23 mouse cellular contexts compared by ENCODE assay signal in genomic region chr13:77295519-77295918, GRCm38 (mm10).
DNase-seq lines count a peak whose midpoint lies in the region; ATAC-seq and TF ChIP-seq lines count a peak whose summit lies in the region.
"Had no signal": no experiment of that assay in that cellular context is flagged by ENCODE, and none has a peak within 500 bp of the region (broad histone marks: within the 10 kb centered on the region; RNA-seq: fewer than 3 reads in every experiment).

No protein-coding gene starts in this region.

- no peak overlapping the region for H3K4me3 ChIP-seq in hindbrain, embryonic 13.5 days
- H3K4me3 ChIP-seq in liver, postnatal 0 days (ENCODE audit: low read depth, low read length), result no peak overlapping the region
- H3K4me3 ChIP-seq: erythroblast, embryonic 14.5 days; gastrocnemius, adult 2 months; heart, embryonic 13.5 days; limb, embryonic 10.5 days; midbrain, embryonic 10.5 days had no signal

- TF ChIP-seq CTCF in liver, postnatal 0 days (IDR thresholded peaks at IDR 0.05; ENCODE audit: low read depth), result no peak

- no peaks in the 10 kb centered on the region for H3K4me1 ChIP-seq in hindbrain, embryonic 13.5 days (replicated peaks)
- H3K4me1 ChIP-seq in liver, postnatal 0 days (ENCODE audit: insufficient read depth), result no peaks in the 10 kb centered on the region
- H3K4me1 ChIP-seq: limb, embryonic 10.5 days; midbrain, embryonic 10.5 days had no signal

- TF ChIP-seq EP300 in liver, postnatal 0 days (IDR thresholded peaks at IDR 0.05; ENCODE audit: low read depth), result no peak

- H3K9me3 ChIP-seq in hindbrain, embryonic 13.5 days, result no peaks in the 10 kb centered on the region
- no peaks in the 10 kb centered on the region for H3K9me3 ChIP-seq in liver, postnatal 0 days (ENCODE audit: low read length)
- H3K9me3 ChIP-seq: G1E; heart, embryonic 13.5 days; limb, embryonic 10.5 days; midbrain, embryonic 10.5 days had no signal

- ATAC-seq in hindbrain, embryonic 13.5 days (ENCODE audit: low FRiP score), result no peak
- no peak for ATAC-seq in liver, postnatal 0 days
- ATAC-seq: CD4-positive, CD25-positive, alpha-beta regulatory T cell, adult 4 months had no signal

- no peak overlapping the region for H3K9ac ChIP-seq in hindbrain, embryonic 13.5 days
- no peak overlapping the region for H3K9ac ChIP-seq in liver, postnatal 0 days (replicated peaks)
- H3K9ac ChIP-seq: heart, embryonic 13.5 days; lung, embryonic 14.5 days had no signal

- H3K4me2 ChIP-seq in hindbrain, embryonic 13.5 days, result no peak overlapping the region
- no peak overlapping the region for H3K4me2 ChIP-seq in liver, postnatal 0 days (ENCODE audit: low read depth, low read length)
- H3K4me2 ChIP-seq: heart, embryonic 13.5 days; liver, embryonic 11.5 days; lung, embryonic 14.5 days had no signal

- intact Hi-C loops in left cerebral cortex, postnatal 4 days (cut with DNase I), result no loop called here

- H3K27me3 ChIP-seq in hindbrain, embryonic 13.5 days, result no peaks in the 10 kb centered on the region
- no peaks in the 10 kb centered on the region for H3K27me3 ChIP-seq in liver, postnatal 0 days (ENCODE audit: insufficient read depth, low read length)
- H3K27me3 ChIP-seq: heart, embryonic 13.5 days had no signal

- no peaks in the 10 kb centered on the region for H3K36me3 ChIP-seq in hindbrain, embryonic 13.5 days
- H3K36me3 ChIP-seq in liver, postnatal 0 days (replicated peaks; ENCODE audit: insufficient read depth, low read length), result no peaks in the 10 kb centered on the region
- H3K36me3 ChIP-seq: G1E; heart, embryonic 13.5 days; limb, embryonic 10.5 days; midbrain, embryonic 10.5 days had no signal

- H3K27ac ChIP-seq in hindbrain, embryonic 13.5 days, result no peak overlapping the region
- H3K27ac ChIP-seq in liver, postnatal 0 days (ENCODE audit: low read depth), result no peak overlapping the region
- H3K27ac ChIP-seq: gastrocnemius, adult 2 months; heart, embryonic 13.5 days; limb, embryonic 10.5 days; midbrain, embryonic 10.5 days had no signal

- DNase-seq in left cerebral cortex, adult 18-20 months (ENCODE audit: low spot score in 2 of 2), result peak; percentile 22 to 36
- DNase-seq in left cerebral cortex, postnatal 4 days, result no peak
- DNase-seq in frontal cortex, postnatal 36 days (ENCODE audit: low spot score in 2 of 2), result peak; percentile 17 to 66
- DNase-seq in right cerebral cortex, adult 18-20 months, result peak; percentile 55
- DNase-seq in liver, postnatal 0 days, result no peak
- no peak for DNase-seq in kidney, postnatal 10 days
- DNase-seq: cerebellum, adult 8-10 months; gastrocnemius, adult 2 months; heart, postnatal 36 days; kidney, adult 8-10 months; kidney, postnatal 36 days; lung, embryonic 14.5 days; lung, postnatal 4 days; spleen, adult 18-20 months; thymus, postnatal 14 days had no signal

- WGBS in hindbrain, embryonic 13.5 days, result 83% methylated on average over 3 of the region's 3 CpGs
- 66% methylated on average over 3 of the region's 3 CpGs for WGBS in liver, postnatal 0 days (ENCODE audit: insufficient replicate concordance)

Comparison
In these comparisons a context has a peak if more than half of its experiments do, and no peak if none do; other contexts are left out.
1. DNase-seq: peak in left cerebral cortex, adult 18-20 months (2 of 2), frontal cortex, postnatal 36 days (2 of 2) and right cerebral cortex, adult 18-20 months (single experiment); none in left cerebral cortex, postnatal 4 days (single experiment), liver, postnatal 0 days (single experiment) and kidney, postnatal 10 days (single experiment).